ENCODE assay signal across 29 mouse cellular contexts in genomic region chr8:77439670-77440069, GRCm38 (mm10).
"Had no signal": no experiment of that assay in that cellular context is flagged by ENCODE, and none has a peak within 500 bp of the region (broad histone marks: within the 10 kb centered on the region; RNA-seq: fewer than 3 reads in every experiment).

No protein-coding gene starts in this region.

- H3K4me2 ChIP-seq: heart, embryonic 11.5 days; heart, embryonic 12.5 days; heart, embryonic 13.5 days; heart, embryonic 15.5 days; hindbrain, embryonic 12.5 days; hindbrain, embryonic 13.5 days; hindbrain, embryonic 14.5 days; hindbrain, embryonic 15.5 days; intestine, embryonic 15.5 days; kidney, embryonic 15.5 days had no signal

- H3K9me3 ChIP-seq: heart, embryonic 10.5 days; heart, embryonic 12.5 days; heart, embryonic 15.5 days; hindbrain, embryonic 10.5 days; hindbrain, embryonic 12.5 days; hindbrain, embryonic 13.5 days; hindbrain, embryonic 15.5 days; intestine, embryonic 15.5 days; kidney, embryonic 15.5 days had no signal

- ATAC-seq: hindbrain, embryonic 16.5 days; hindbrain, postnatal 0 days; inflammation-experienced regulatory T-cells, adult 6 months; intestine, embryonic 15.5 days; intestine, embryonic 16.5 days; intestine, postnatal 0 days had no signal

- DNase-seq: heart, postnatal 10 days; heart, postnatal 14 days; heart, postnatal 36 days; heart, postnatal 4 days; kidney, adult 11 months; kidney, postnatal 14 days; kidney, postnatal 4 days; layer of hippocampus, adult 9-11 months; layer of hippocampus, postnatal 36 days had no signal

- H3K4me1 ChIP-seq: hindbrain, embryonic 15.5 days had no signal

- H3K27ac ChIP-seq: heart, embryonic 10.5 days; heart, embryonic 13.5 days; hindbrain, embryonic 10.5 days; hindbrain, embryonic 12.5 days; hindbrain, embryonic 13.5 days; hindbrain, embryonic 14.5 days; hindbrain, embryonic 15.5 days; hindbrain, postnatal 0 days; intestine, embryonic 15.5 days; kidney, postnatal 0 days; layer of hippocampus, adult 2 months; left cerebral cortex, adult 2 months had no signal

- H3K4me3 ChIP-seq: heart, embryonic 10.5 days; heart, embryonic 12.5 days; heart, embryonic 13.5 days; heart, embryonic 15.5 days; hindbrain, embryonic 10.5 days; hindbrain, embryonic 12.5 days; hindbrain, embryonic 13.5 days; hindbrain, embryonic 15.5 days; intestine, embryonic 15.5 days; kidney, embryonic 15.5 days; layer of hippocampus, adult 2 months; left cerebral cortex, adult 2 months had no signal

- H3K27me3 ChIP-seq: heart, embryonic 12.5 days; heart, embryonic 13.5 days; heart, embryonic 15.5 days; hindbrain, embryonic 12.5 days; hindbrain, embryonic 13.5 days; hindbrain, embryonic 15.5 days; intestine, embryonic 15.5 days; kidney, embryonic 15.5 days had no signal

- H3K9ac ChIP-seq: heart, embryonic 12.5 days; heart, embryonic 13.5 days; heart, embryonic 15.5 days; hindbrain, embryonic 12.5 days; hindbrain, embryonic 13.5 days; hindbrain, embryonic 14.5 days; hindbrain, embryonic 15.5 days; intestine, embryonic 15.5 days; kidney, embryonic 15.5 days had no signal

- H3K36me3 ChIP-seq: heart, embryonic 10.5 days; heart, embryonic 15.5 days; hindbrain, embryonic 10.5 days; hindbrain, embryonic 12.5 days; hindbrain, embryonic 13.5 days; hindbrain, embryonic 15.5 days; intestine, embryonic 15.5 days had no signal
